Mouse (Mus musculus) forebrain, embryonic 10.5 days (tissue): ENCODE measurements around the gene Lyrm4. TPM values are rescaled to one million over a fixed set of nuclear protein-coding genes. Genes with fewer than 3 reads are reported as not detected.

Experiments used
- DNase-seq: peaks from one replicate; pipeline ENCODE4 v3.0.0-alpha.2; 2017; ENCODE audit warnings: low spot score; ENCODE audit errors: extremely low spot score
- H3K27ac ChIP-seq: fragments of 300-500 bp; sonication (generic); 2 replicates; pipeline ENCODE4 v1.5.1; 2016; ENCODE audit warnings: mild to moderate bottlenecking
- H3K27me3 ChIP-seq: fragments of 300-500 bp; sonication (generic); 2 replicates; pipeline ENCODE4 v1.6.1; 2016; ENCODE audit warnings: mild to moderate bottlenecking; ENCODE audit not compliant: poor library complexity, severe bottlenecking
- H3K36me3 ChIP-seq: fragments of 300-500 bp; sonication (generic); replicated peaks from 2 replicates; pipeline ENCODE4 v1.6.1; 2016; ENCODE audit warnings: mild to moderate bottlenecking, moderate library complexity
- H3K4me1 ChIP-seq: fragments of 300-500 bp; sonication (generic); 2 replicates; pipeline ENCODE4 v1.6.1; 2016
- H3K4me3 ChIP-seq: fragments of 300-500 bp; sonication (generic); 2 replicates; pipeline ENCODE4 v1.5.1; 2016; ENCODE audit warnings: mild to moderate bottlenecking, moderate library complexity
- H3K9me3 ChIP-seq: fragments of 300-500 bp; sonication (generic); 2 replicates; pipeline ENCODE4 v1.6.1; 2016; ENCODE audit warnings: mild to moderate bottlenecking, moderate library complexity
- WGBS: fragments of 180-500 bp; shearing (Covaris S2); methylation state at CpG from one replicate; pipeline ENCODE4 v1.1.7; 2016; 5-methylcytosine and 5-hydroxymethylcytosine counted together
- polyA plus RNA-seq: library from polyadenylated mRNA; unstranded; fragments of >200 nt; fragmentation: Nextera tagmentation; extraction: Ambion mirVana; gene quantifications from 2 replicates; pipeline ENCODE4 v1.2.1, GENCODE M21; 2016

The Lyrm4 gene
- 23.4 and 24.4 TPM in 2 replicates for polyA plus RNA-seq

GRCm38 (mm10) chr13:36117143-36118014, at the start of gene Lyrm4, which contains the start of gene Fars2:
Gene Lyrm4, minus strand, starts transcription at chr13:36117526.
Gene Fars2, plus strand, starts transcription at chr13:36117412.
- Histone ChIP-seq H3K4me3 (peak within 1 kb of the TSS; percentile 76), H3K9me3 (no peaks in the 10 kb centered on the region), H3K27me3 (no peaks in the 10 kb centered on the region), H3K36me3 (no peaks in the 10 kb centered on the region), H3K4me1 (peaks cover 26% of the 10 kb centered on the region), H3K27ac (peak within 1 kb of the TSS; percentile 98)
- under 1% methylated on average over 74 of the region's 75 CpGs for WGBS
- peak; percentile 96 for DNase-seq

DNA sequence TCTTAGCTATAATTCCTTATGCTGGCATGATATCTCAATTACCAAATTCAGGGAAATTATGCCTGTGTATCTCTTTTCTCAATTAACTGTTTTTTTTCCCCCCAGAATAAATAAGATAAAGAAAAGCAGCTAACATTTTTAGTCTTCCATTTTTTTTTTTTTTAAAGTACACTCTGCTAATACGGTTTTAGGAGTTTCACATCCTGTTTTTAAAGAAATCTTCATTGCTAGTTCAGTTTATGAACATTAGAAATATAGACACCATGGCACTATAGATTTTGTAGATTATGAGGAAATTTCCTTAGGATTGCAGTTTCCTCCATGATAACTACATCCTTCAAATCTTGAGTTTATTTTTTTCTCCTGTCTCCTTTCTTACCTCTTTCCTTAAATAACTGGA, 46.6 kb upstream of the Lyrm4 start:
- H3K9me3 ChIP-seq: no peaks in the 10 kb centered on the region
- no peaks in the 10 kb centered on the region for H3K27me3 ChIP-seq
- no peaks in the 10 kb centered on the region for H3K36me3 ChIP-seq
- no peaks in the 10 kb centered on the region for H3K4me1 ChIP-seq
- DNase-seq: no peak
- 96% methylated on average over 1 of the region's 1 CpGs for WGBS
- H3K27ac ChIP-seq: no peak overlapping the region
- no peak overlapping the region for H3K4me3 ChIP-seq

DNA sequence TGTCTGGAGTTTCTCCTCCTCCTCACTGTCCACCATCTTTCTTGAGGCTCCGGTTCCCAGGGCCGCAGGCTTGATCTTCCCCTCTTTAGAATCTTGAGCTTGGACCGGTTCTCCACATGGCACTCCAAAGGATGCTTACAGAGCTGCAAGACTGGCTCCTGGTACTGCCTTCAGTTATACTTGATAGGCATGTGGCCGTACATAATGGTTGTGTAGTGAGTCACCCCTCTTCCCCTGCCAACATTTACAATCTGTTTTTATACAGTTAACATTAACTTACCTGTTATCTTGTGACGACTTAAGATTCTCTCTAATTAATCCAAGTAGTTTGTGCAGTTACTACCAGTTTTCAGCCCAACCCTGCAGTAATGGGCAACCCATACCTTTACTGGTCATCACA, 46.1 kb upstream of the Lyrm4 start:
- no peaks in the 10 kb centered on the region for H3K27me3 ChIP-seq
- H3K4me1 ChIP-seq: no peaks in the 10 kb centered on the region
- H3K36me3 ChIP-seq: no peaks in the 10 kb centered on the region
- no peak for DNase-seq
- 97% methylated on average over 5 of the region's 5 CpGs for WGBS
- no peak overlapping the region for H3K27ac ChIP-seq
- no peak overlapping the region for H3K4me3 ChIP-seq
- H3K9me3 ChIP-seq: no peaks in the 10 kb centered on the region

DNA sequence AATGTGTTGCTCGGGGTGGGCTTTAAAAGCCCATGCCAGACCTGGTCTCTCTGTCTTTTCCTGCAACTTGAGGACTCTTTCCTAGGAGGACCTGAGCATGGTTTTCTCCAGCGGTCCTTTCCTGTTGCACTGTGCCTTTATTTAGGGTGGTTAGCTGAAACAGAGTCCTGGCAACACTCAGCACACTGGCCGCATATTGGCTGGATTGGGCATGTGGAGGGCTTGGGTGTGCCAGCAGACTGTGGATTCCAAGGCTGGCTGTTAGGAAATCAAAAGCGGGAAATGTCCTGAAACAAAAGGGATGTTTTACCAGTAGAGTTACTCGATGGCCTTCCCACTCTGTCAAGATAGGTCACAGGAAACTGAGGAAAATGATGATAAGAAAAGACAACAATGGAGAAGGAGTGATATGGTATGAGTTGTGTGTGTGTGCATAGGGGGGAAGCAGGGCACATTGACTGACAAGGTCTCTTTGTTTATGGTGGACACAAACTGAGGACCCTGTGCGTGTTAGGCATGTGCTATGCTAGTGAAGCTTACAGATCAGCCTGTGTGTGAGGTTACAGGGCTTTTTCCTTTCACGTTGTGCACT, 39.1 kb upstream of the Lyrm4 start:
- WGBS: 90% methylated on average over 7 of the region's 7 CpGs
- no peak for DNase-seq

GRCm38 (mm10) chr13:36152728-36153498, 35.6 kb upstream of the Lyrm4 start:
- DNase-seq: no peak
- no peaks in the 10 kb centered on the region for H3K9me3 ChIP-seq
- no peak overlapping the region for H3K4me3 ChIP-seq
- H3K27ac ChIP-seq: no peak overlapping the region
- no peaks in the 10 kb centered on the region for H3K36me3 ChIP-seq
- H3K4me1 ChIP-seq: peaks cover 22% of the 10 kb centered on the region
- no peaks in the 10 kb centered on the region for H3K27me3 ChIP-seq
- 89% methylated on average over 5 of the region's 5 CpGs for WGBS

More for the DNA sequence above, 39.1 kb upstream of the Lyrm4 start:
- Histone ChIP-seq H3K27ac (no peak overlapping the region), H3K9me3 (no peaks in the 10 kb centered on the region), H3K4me1 (no peaks in the 10 kb centered on the region), H3K4me3 (no peak overlapping the region), H3K27me3 (no peaks in the 10 kb centered on the region), H3K36me3 (no peaks in the 10 kb centered on the region)

DNA sequence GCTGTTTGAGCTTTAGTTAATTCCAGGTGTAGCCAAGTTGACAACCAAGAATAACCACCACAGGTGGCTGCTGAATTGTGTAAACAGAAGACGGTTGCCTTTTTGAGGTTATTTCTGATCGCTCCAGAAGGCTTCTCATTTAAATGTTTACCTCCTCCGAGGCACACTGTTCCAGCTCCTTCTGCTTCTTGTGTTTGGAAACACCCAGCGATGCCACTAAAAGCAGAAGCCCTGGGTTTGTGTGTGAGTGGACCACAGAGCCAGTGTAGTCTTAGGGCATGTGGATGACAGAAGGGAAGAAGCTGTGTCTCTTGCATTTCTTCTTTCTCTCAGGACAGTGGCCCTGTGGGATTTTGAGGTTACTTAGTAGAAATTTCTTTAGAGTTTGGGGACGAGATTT, 32.9 kb upstream of the Lyrm4 start:
- WGBS: 51% methylated on average over 5 of the region's 5 CpGs
- no peak overlapping the region for H3K4me3 ChIP-seq

GRCm38 (mm10) chr13:36149175-36149939, 32.0 kb upstream of the Lyrm4 start:
- Histone ChIP-seq H3K4me1 (peaks cover 39% of the 10 kb centered on the region), H3K4me3 (no peak overlapping the region)
- WGBS: 49% methylated on average over 6 of the region's 6 CpGs

More for the DNA sequence above, 32.9 kb upstream of the Lyrm4 start:
- no peaks in the 10 kb centered on the region for H3K9me3 ChIP-seq
- DNase-seq: no peak
- H3K4me1 ChIP-seq: peaks cover 39% of the 10 kb centered on the region
- H3K36me3 ChIP-seq: no peaks in the 10 kb centered on the region
- no peaks in the 10 kb centered on the region for H3K27me3 ChIP-seq
- H3K27ac ChIP-seq: no peak overlapping the region

DNA sequence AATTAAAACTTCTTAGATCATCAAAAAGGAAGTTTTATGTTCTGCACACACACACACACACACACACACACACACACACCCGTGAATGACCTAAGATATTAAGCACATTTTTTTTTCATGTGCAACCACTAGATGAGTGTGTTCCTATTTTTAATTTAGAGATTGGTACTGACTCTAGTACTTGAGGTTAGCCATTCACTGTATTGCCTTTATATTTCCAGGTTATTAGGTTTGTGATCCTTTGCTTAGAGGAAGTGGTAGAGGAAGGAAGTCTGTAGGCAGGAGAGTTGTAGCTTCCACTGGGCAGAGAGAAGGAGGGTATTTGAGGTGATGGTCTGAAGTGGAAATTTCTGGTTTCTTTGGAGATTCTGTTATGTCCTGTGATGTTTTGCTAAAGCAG, 28.3 kb upstream of the Lyrm4 start:
- H3K27ac ChIP-seq: no peak overlapping the region
- no peaks in the 10 kb centered on the region for H3K36me3 ChIP-seq
- no peak overlapping the region for H3K4me3 ChIP-seq
- no peaks in the 10 kb centered on the region for H3K27me3 ChIP-seq
- no peak for DNase-seq
- H3K9me3 ChIP-seq: no peaks in the 10 kb centered on the region
- WGBS: 89% methylated on average over 1 of the region's 1 CpGs
- H3K4me1 ChIP-seq: peaks cover 39% of the 10 kb centered on the region

More at GRCm38 (mm10) chr13:36149175-36149939, 32.0 kb upstream of the Lyrm4 start:
- Histone ChIP-seq H3K9me3 (no peaks in the 10 kb centered on the region), H3K27ac (no peak overlapping the region), H3K36me3 (no peaks in the 10 kb centered on the region), H3K27me3 (no peaks in the 10 kb centered on the region)
- DNase-seq: no peak

- no peaks in the 10 kb centered on the region; the same call in 1 of the 2 replicates for H3K4me1 ChIP-seq
- H3K4me3 ChIP-seq: no peak overlapping the region
- H3K36me3 ChIP-seq: no peaks in the 10 kb centered on the region
- no peaks in the 10 kb centered on the region for H3K27me3 ChIP-seq
- no peaks in the 10 kb centered on the region for H3K9me3 ChIP-seq
- DNase-seq: no peak
- no peak overlapping the region for H3K27ac ChIP-seq
- 86% methylated on average over 5 of the region's 5 CpGs for WGBS
Observed at GRCm38 (mm10) chr13:36140247-36141016, 23.1 kb upstream of the Lyrm4 start.

- H3K9me3 ChIP-seq: no peaks in the 10 kb centered on the region
- no peaks in the 10 kb centered on the region; the same call in 1 of the 2 replicates for H3K4me1 ChIP-seq
- H3K36me3 ChIP-seq: no peaks in the 10 kb centered on the region
- 89% methylated on average over 5 of the region's 5 CpGs for WGBS
- H3K27me3 ChIP-seq: no peaks in the 10 kb centered on the region
- H3K4me3 ChIP-seq: no peak overlapping the region
- H3K27ac ChIP-seq: no peak overlapping the region
- no peak for DNase-seq
Observed at GRCm38 (mm10) chr13:36139703-36140102, 22.4 kb upstream of the Lyrm4 start.

- H3K4me3 ChIP-seq: no peak overlapping the region
- H3K27ac ChIP-seq: no peak overlapping the region
- WGBS: 81% methylated on average over 5 of the region's 5 CpGs
- no peaks in the 10 kb centered on the region for H3K4me1 ChIP-seq
- H3K36me3 ChIP-seq: peaks cover 5% of the 10 kb centered on the region; the same call in 1 of the 2 replicates
- H3K9me3 ChIP-seq: peaks cover 3% of the 10 kb centered on the region; the same call in 1 of the 2 replicates
- no peak for DNase-seq
- no peaks in the 10 kb centered on the region for H3K27me3 ChIP-seq
Observed at GRCm38 (mm10) chr13:36131992-36132649, 14.8 kb upstream of the Lyrm4 start.
